Mouse (Mus musculus) brain, embryonic 14.5 days (tissue): ENCODE results near the gene Nrxn1.

Experiments used
- CTCF ChIP-seq: fragments of 200-500 bp; IDR thresholded peaks from 2 replicates; pipeline ENCODE4 v1.5.1; 2012; ENCODE audit warnings: inconsistent platforms, mild to moderate bottlenecking, moderate library complexity, borderline replicate concordance; ENCODE audit not compliant: insufficient read depth, insufficient read length; ENCODE audit errors: extremely low read depth
- POLR2A ChIP-seq: fragments of 200-500 bp; IDR thresholded peaks from 2 replicates; pipeline ENCODE4 v1.6.1; 2012; ENCODE audit warnings: mild to moderate bottlenecking, inconsistent platforms, borderline replicate concordance; ENCODE audit not compliant: poor library complexity, insufficient read depth, insufficient read length, severe bottlenecking; ENCODE audit errors: extremely low read depth

DNA sequence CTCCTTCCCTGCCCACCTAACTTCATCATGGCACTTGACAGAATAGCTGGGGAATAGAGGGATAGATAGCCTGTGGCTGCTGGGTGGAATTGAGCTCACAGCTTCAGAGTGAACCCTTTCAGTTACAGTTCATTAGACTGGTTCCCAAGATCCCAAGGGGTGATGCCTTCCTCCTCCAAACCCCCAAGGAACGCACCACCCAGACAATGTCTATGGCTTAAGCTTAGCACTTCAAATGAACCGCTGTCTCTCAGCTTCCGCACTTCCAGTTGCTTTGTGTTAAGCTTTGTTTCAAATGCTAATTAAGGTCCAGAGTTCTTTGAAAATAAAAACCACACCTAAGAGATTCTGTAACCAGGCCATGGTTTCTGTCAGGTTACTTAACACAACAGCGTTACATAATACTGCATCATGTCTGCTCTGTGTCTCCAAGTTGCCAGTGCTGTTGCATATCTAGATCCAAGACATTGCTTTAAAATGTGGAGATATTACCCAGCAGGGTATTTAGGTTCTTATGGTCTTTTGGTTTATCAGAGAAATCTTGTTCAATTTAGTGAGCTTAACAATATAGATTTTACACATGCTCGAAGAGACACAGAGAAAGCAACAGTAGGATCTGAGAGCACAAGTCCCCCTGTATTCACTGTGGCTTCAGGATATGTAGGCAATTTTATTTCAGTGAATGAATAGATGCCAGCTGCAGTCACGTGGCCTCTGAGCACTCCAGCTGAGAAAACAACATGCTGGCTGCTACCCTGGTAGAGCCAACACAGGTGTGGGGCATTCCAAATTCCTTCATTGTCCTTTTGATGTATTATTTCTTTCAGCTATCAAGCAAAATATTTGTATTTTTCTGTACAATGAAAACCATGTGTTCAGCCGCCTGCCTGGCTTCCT, 702.3 kb downstream of the Nrxn1 start:
- TF ChIP-seq POLR2A, result no peak
- TF ChIP-seq CTCF, result no peak
